Mouse (Mus musculus): ENCODE results near the gene Fshb.

- TF ChIP-seq POLR2A (IDR thresholded peaks at IDR 0.05; ENCODE audit: low read depth, low read length) (no peak), CTCF (IDR thresholded peaks at IDR 0.05; ENCODE audit: extremely low read depth, insufficient read length, insufficient replicate concordance, low read depth, low read length) (no peak)
Measured at GRCm38 (mm10) chr2:107024694-107025093, 34.8 kb downstream of the Fshb start.
